ENCODE assay signal across 26 mouse cellular contexts in the genomic region with DNA sequence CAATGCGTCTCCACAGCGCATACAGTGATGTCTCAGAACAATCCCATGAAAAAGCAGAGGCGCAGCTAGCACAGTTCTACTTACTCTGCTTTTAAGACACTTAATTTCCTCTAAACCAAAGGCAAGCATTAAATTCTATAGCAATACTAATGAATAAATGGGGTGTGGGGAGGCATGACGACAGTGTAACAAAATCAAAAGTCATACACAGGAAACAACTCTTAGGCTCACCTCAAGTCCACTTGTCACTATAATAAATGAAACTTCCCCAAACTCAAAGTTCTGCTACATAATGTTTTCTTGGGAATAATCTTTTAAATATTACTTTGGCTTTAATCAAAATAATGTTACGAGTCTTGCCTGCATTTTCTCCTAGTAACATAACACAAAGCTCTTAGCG. TPM values are rescaled to one million over a fixed set of nuclear protein-coding genes. Genes with fewer than 3 reads are reported as not detected.
DNase-seq lines count a peak whose midpoint lies in the region; ATAC-seq and TF ChIP-seq lines count a peak whose summit lies in the region.
"Had no signal": no experiment of that assay in that cellular context is flagged by ENCODE, and none has a peak within 500 bp of the region (broad histone marks: within the 10 kb centered on the region; RNA-seq: fewer than 3 reads in every experiment).

No protein-coding gene starts in this region.

- TF ChIP-seq CTCF in hindbrain, postnatal 0 days (IDR thresholded peaks at IDR 0.05; ENCODE audit: low read depth): no peak
- no peak for TF ChIP-seq CTCF in bone marrow macrophage, adult 2 months (IDR thresholded peaks at IDR 0.05; ENCODE audit: low read depth, low read length)
- no peak for TF ChIP-seq CTCF in brain, embryonic 14.5 days (IDR thresholded peaks at IDR 0.05; ENCODE audit: borderline replicate concordance, extremely low read depth, insufficient read depth, insufficient read length)

- H3K9ac ChIP-seq in hindbrain, embryonic 13.5 days: no peak overlapping the region
- no peak overlapping the region for H3K9ac ChIP-seq in hindbrain, postnatal 0 days (replicated peaks; ENCODE audit: low read length)
- no peak overlapping the region for H3K9ac ChIP-seq in kidney, embryonic 16.5 days (replicated peaks; ENCODE audit: low read length)
- H3K9ac ChIP-seq: heart, embryonic 12.5 days; limb, embryonic 13.5 days; lung, embryonic 15.5 days; neural tube, embryonic 12.5 days had no signal

- H3K27me3 ChIP-seq in hindbrain, embryonic 13.5 days: no peaks in the 10 kb centered on the region
- H3K27me3 ChIP-seq in hindbrain, postnatal 0 days (ENCODE audit: insufficient read depth, low read length): no peaks in the 10 kb centered on the region
- H3K27me3 ChIP-seq in kidney, embryonic 16.5 days (ENCODE audit: insufficient read depth, low read length): no peaks in the 10 kb centered on the region
- H3K27me3 ChIP-seq: heart, embryonic 12.5 days; limb, embryonic 13.5 days; lung, embryonic 15.5 days; neural tube, embryonic 12.5 days had no signal

- peaks cover 4% of the 10 kb centered on the region; the same call in 1 of the 2 replicates for H3K4me1 ChIP-seq in hindbrain, embryonic 13.5 days (replicated peaks)
- H3K4me1 ChIP-seq in hindbrain, postnatal 0 days (ENCODE audit: insufficient read depth, low read length): no peaks in the 10 kb centered on the region
- peaks cover 41% of the 10 kb centered on the region for H3K4me1 ChIP-seq in bone marrow macrophage, adult 2 months (ENCODE audit: control insufficient read depth, insufficient read depth, low read length)
- H3K4me1 ChIP-seq in kidney, embryonic 16.5 days (ENCODE audit: insufficient read depth, low read length): no peaks in the 10 kb centered on the region
- H3K4me1 ChIP-seq: heart, embryonic 12.5 days; limb, embryonic 13.5 days; lung, embryonic 15.5 days; neural tube, embryonic 12.5 days had no signal

- H3K4me3 ChIP-seq in hindbrain, embryonic 13.5 days: no peak overlapping the region
- no peak overlapping the region for H3K4me3 ChIP-seq in hindbrain, postnatal 0 days (ENCODE audit: low read length)
- H3K4me3 ChIP-seq in bone marrow macrophage, adult 2 months (ENCODE audit: insufficient read depth, low read length): no peak overlapping the region
- no peak overlapping the region for H3K4me3 ChIP-seq in macrophage (ENCODE audit: inconsistent target)
- no peak overlapping the region for H3K4me3 ChIP-seq in kidney, embryonic 16.5 days (ENCODE audit: low read length)
- H3K4me3 ChIP-seq: erythroblast, embryonic 14.5 days; heart, adult 2 months; heart, embryonic 12.5 days; limb, embryonic 13.5 days; lung, embryonic 15.5 days; myocyte; neural tube, embryonic 12.5 days had no signal

- no peaks in the 10 kb centered on the region for H3K36me3 ChIP-seq in hindbrain, embryonic 13.5 days
- no peaks in the 10 kb centered on the region for H3K36me3 ChIP-seq in hindbrain, postnatal 0 days (ENCODE audit: insufficient read depth, low read length)
- H3K36me3 ChIP-seq in macrophage (ENCODE audit: inconsistent target): no peaks in the 10 kb centered on the region
- H3K36me3 ChIP-seq in kidney, embryonic 16.5 days (ENCODE audit: insufficient read depth, low read length): no peaks in the 10 kb centered on the region
- H3K36me3 ChIP-seq: heart, embryonic 12.5 days; lung, embryonic 15.5 days; neural tube, embryonic 12.5 days had no signal

- H3K79me2 ChIP-seq in macrophage (ENCODE audit: inconsistent target): peaks cover 83% of the 10 kb centered on the region; the same call in 1 of the 2 replicates

- WGBS in hindbrain, embryonic 13.5 days: 90% methylated on average over 6 of the region's 6 CpGs
- WGBS in hindbrain, postnatal 0 days: 87% methylated on average over 6 of the region's 6 CpGs
- WGBS in macrophage (ENCODE audit: missing documents): 77% methylated on average over 6 of the region's 6 CpGs
- 87% methylated on average over 6 of the region's 6 CpGs for WGBS in kidney, embryonic 16.5 days

- H3K9me3 ChIP-seq in hindbrain, embryonic 13.5 days: no peaks in the 10 kb centered on the region
- H3K9me3 ChIP-seq in hindbrain, postnatal 0 days (ENCODE audit: low read length): no peaks in the 10 kb centered on the region
- H3K9me3 ChIP-seq in kidney, embryonic 16.5 days (ENCODE audit: low read length): no peaks in the 10 kb centered on the region
- H3K9me3 ChIP-seq: heart, embryonic 12.5 days; limb, embryonic 13.5 days; lung, embryonic 15.5 days; neural tube, embryonic 12.5 days had no signal

- no peak overlapping the region for H3K4me2 ChIP-seq in hindbrain, embryonic 13.5 days
- H3K4me2 ChIP-seq in hindbrain, postnatal 0 days (ENCODE audit: low read depth, low read length): no peak overlapping the region
- no peak overlapping the region for H3K4me2 ChIP-seq in kidney, embryonic 16.5 days (replicated peaks; ENCODE audit: low read depth, low read length)
- H3K4me2 ChIP-seq: heart, embryonic 12.5 days; limb, embryonic 13.5 days; liver, embryonic 11.5 days; lung, embryonic 15.5 days; midbrain, embryonic 11.5 days; neural tube, embryonic 12.5 days had no signal

- no peak for DNase-seq in hindbrain, postnatal 0 days (ENCODE audit: low spot score)
- DNase-seq in brain, embryonic 14.5 days (ENCODE audit: low read depth): peak; percentile 18
- DNase-seq in right cerebral cortex, adult 2 months (ENCODE audit: low spot score in 2 of 2): no peak
- no peak for DNase-seq in cerebellum, postnatal 25 days
- DNase-seq: adrenal gland, postnatal 36 days; B cell, adult 2 months; cerebellum, adult 11 months; cerebellum, adult 9-10 months; heart, adult 2 months; heart, postnatal 10 days; kidney, adult 9 months; kidney, postnatal 25 days had no signal

- H3K27ac ChIP-seq in hindbrain, embryonic 13.5 days: 0 out of 2 replicates have a peak overlapping the region, but pooled peaks have one; percentile 42
- no peak overlapping the region for H3K27ac ChIP-seq in hindbrain, postnatal 0 days
- H3K27ac ChIP-seq in bone marrow macrophage, adult 2 months (ENCODE audit: insufficient read depth, low read depth, low read length): peak overlapping the region; percentile 78
- H3K27ac ChIP-seq in macrophage: peak overlapping the region; percentile 29
- H3K27ac ChIP-seq in kidney, embryonic 16.5 days (ENCODE audit: low read length): no peak overlapping the region
- H3K27ac ChIP-seq: heart, adult 2 months; limb, embryonic 13.5 days; lung, embryonic 15.5 days; neural tube, embryonic 12.5 days had no signal

- no peak for ATAC-seq in hindbrain, embryonic 13.5 days (ENCODE audit: low FRiP score)
- no peak for ATAC-seq in hindbrain, postnatal 0 days
- ATAC-seq in kidney, embryonic 16.5 days (ENCODE audit: low FRiP score, low TSS enrichment): no peak
- ATAC-seq: forebrain, embryonic 14.5 days; intestine, postnatal 0 days had no signal

- no peak for TF ChIP-seq POLR2A in bone marrow macrophage, adult 2 months (IDR thresholded peaks at IDR 0.05; ENCODE audit: borderline replicate concordance, low read depth, low read length)
- no peak for TF ChIP-seq POLR2A in brain, embryonic 14.5 days (IDR thresholded peaks at IDR 0.05; ENCODE audit: borderline replicate concordance, extremely low read depth, insufficient read depth, insufficient read length, poor library complexity, severe bottlenecking)

RNA-seq across cellular contexts. Expression of a gene that starts 10.4 kb away (rescaled TPM):
- 84.7 and 90.8 TPM in 2 replicates for polyA plus RNA-seq in hindbrain, embryonic 13.5 days (2015; fragmentation: Nextera tagmentation; extraction: Ambion mirVana)
- total RNA-seq in hindbrain, postnatal 0 days (2014; rRNA removed): 10.6 and 12.9 TPM in 2 replicates
- 93.9 and 98.8 TPM in 2 replicates for polyA plus RNA-seq in hindbrain, postnatal 0 days (2015; fragmentation: Nextera tagmentation; extraction: Ambion mirVana)
- 89.3 and 108 TPM in 2 replicates for polyA plus RNA-seq in bone marrow macrophage, adult 2 months (2012; ENCODE audit: insufficient read depth, insufficient read length, missing spikeins)
- polyA plus RNA-seq in brain, embryonic 14.5 days (2012; rRNA removed): 14.2 and 15.5 TPM in 2 replicates
- 10 to 100 TPM in 9 of 26 experiments, 1 to 10 TPM in 17; 2.3 to 18.3 (median 7.8) TPM for total RNA-seq in macrophage (2018; cell fraction: chromatin; rRNA removed)
- total RNA-seq in macrophage (2018; cell fraction: cytosol; rRNA removed): 10 to 100 TPM; 37.7 to 72.1 (median 54.1) TPM
- total RNA-seq in macrophage (2018; cell fraction: nucleus; rRNA removed): 10 to 100 TPM in 13 of 26 experiments, 1 to 10 TPM in 13; 4.0 to 22.7 (median 10.3) TPM
- 28.8 to 103 TPM (median 37.3 TPM) in 3 replicates for polyA plus RNA-seq in macrophage (2018)
- polyA plus RNA-seq in kidney, embryonic 16.5 days (2015; fragmentation: Nextera tagmentation; extraction: Ambion mirVana): 122 and 131 TPM in 2 replicates

RNA-seq across cellular contexts. Expression of a gene that starts 39.5 kb away (rescaled TPM):
- 0.30 and 0.31 TPM in 2 replicates for polyA plus RNA-seq in hindbrain, embryonic 13.5 days (2015; fragmentation: Nextera tagmentation; extraction: Ambion mirVana)
- total RNA-seq in hindbrain, postnatal 0 days (2014; rRNA removed): 0.16 and 0.22 TPM in 2 replicates
- 0.41 and 0.76 TPM in 2 replicates for polyA plus RNA-seq in hindbrain, postnatal 0 days (2015; fragmentation: Nextera tagmentation; extraction: Ambion mirVana)
- polyA plus RNA-seq in bone marrow macrophage, adult 2 months (2012; ENCODE audit: insufficient read depth, insufficient read length, missing spikeins): 132 and 142 TPM in 2 replicates
- 0.15 and 0.28 TPM in 2 replicates for polyA plus RNA-seq in brain, embryonic 14.5 days (2012; rRNA removed)
- total RNA-seq in macrophage (2018; cell fraction: chromatin; rRNA removed): 100 to 1,000 TPM in 17 of 26 experiments, 10 to 100 TPM in 9; 31.2 to 450 (median 187) TPM
- total RNA-seq in macrophage (2018; cell fraction: cytosol; rRNA removed): 100 to 1,000 TPM in 14 of 26 experiments, 10 to 100 TPM in 12; 68.4 to 335 (median 169) TPM
- total RNA-seq in macrophage (2018; cell fraction: nucleus; rRNA removed): 100 to 1,000 TPM in 14 of 26 experiments, 10 to 100 TPM in 12; 35.4 to 234 (median 167) TPM
- polyA plus RNA-seq in macrophage (2018): 80.3 to 135 TPM (median 124 TPM) in 3 replicates
- 0.92 and 1.4 TPM in 2 replicates for polyA plus RNA-seq in kidney, embryonic 16.5 days (2015; fragmentation: Nextera tagmentation; extraction: Ambion mirVana)

Comparison
In these comparisons a context has a peak if more than half of its experiments do, and no peak if none do; other contexts are left out.
1. H3K27ac ChIP-seq: peak in hindbrain, embryonic 13.5 days (single experiment), bone marrow macrophage, adult 2 months (single experiment) and macrophage (single experiment); none in hindbrain, postnatal 0 days (single experiment) and kidney, embryonic 16.5 days (single experiment).
2. RNA of a gene that starts 39.5 kb away (polyA plus RNA-seq): 132 to 142 TPM in bone marrow macrophage, adult 2 months and 80.3 to 135 TPM in macrophage; 0.92 to 1.4 TPM in kidney, embryonic 16.5 days, 0.41 to 0.76 TPM in hindbrain, postnatal 0 days, 0.30 to 0.31 TPM in hindbrain, embryonic 13.5 days and 0.15 to 0.28 TPM in brain, embryonic 14.5 days; every median in the first group is over 10 times any median in the second.